Mouse (Mus musculus): ENCODE measurements around the gene Bfsp1. TPM values are rescaled to one million over a fixed set of nuclear protein-coding genes. Genes with fewer than 3 reads are reported as not detected.

Gene Bfsp1
- polyA plus RNA-seq, 1 experiment from 2014 or later, result 1.6 TPM

DNA sequence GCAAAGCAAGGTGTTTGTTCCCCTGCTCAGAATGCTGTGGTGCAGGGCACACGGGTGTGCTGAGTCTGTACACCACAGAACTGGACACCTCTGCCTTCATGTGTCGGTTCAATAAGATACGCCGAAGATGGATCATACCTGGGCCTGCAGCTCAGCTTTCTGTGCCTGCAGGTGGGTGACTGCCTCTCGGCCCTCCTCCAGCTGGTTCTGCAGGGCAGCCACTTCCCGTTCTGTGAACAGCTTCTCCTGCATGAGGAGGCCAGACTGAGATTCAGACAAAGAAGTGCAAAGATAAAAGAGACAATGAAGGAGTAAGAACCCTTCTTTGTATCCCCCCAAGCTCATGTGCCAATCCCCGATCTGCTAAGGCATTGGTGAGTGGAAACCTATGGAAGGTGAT is 21.4 kb downstream of the Bfsp1 start:
- no peak overlapping the region for H3K27ac ChIP-seq (replicated peaks)
- no peaks in the 10 kb centered on the region for H3K27me3 ChIP-seq (ENCODE audit: control insufficient read depth, insufficient read depth, low read length)
- WGBS, result 75% methylated on average over 7 of the region's 7 CpGs
- no peak for DNase-seq (ENCODE audit: low spot score)
- no peak for ATAC-seq (ENCODE audit: low FRiP score, low TSS enrichment)
- H3K4me2 ChIP-seq (replicated peaks; ENCODE audit: low read depth), result no peak overlapping the region
- TF ChIP-seq EP300 (optimal IDR thresholded peaks at IDR 0.05) (no peak), CTCF (IDR thresholded peaks at IDR 0.05; ENCODE audit: low read depth) (no peak)
- no peak overlapping the region for H3K9ac ChIP-seq (ENCODE audit: low read length)
- H3K4me1 ChIP-seq (replicated peaks; ENCODE audit: control insufficient read depth, insufficient read depth), result no peaks in the 10 kb centered on the region
- H3K9me3 ChIP-seq (ENCODE audit: control insufficient read depth, low read length), result no peaks in the 10 kb centered on the region
- no peak overlapping the region for H3K4me3 ChIP-seq (ENCODE audit: low read depth, low read length)
- no peaks in the 10 kb centered on the region for H3K36me3 ChIP-seq (ENCODE audit: control insufficient read depth, insufficient read depth, low read length)

- H3K4me3 ChIP-seq (ENCODE audit: low read depth, low read length), result no peak overlapping the region
- WGBS, result 86% methylated on average over 6 of the region's 6 CpGs
- no peak overlapping the region for H3K4me2 ChIP-seq (replicated peaks; ENCODE audit: low read depth)
- H3K36me3 ChIP-seq (ENCODE audit: control insufficient read depth, insufficient read depth, low read length), result no peaks in the 10 kb centered on the region
- H3K9ac ChIP-seq (ENCODE audit: low read length), result no peak overlapping the region
- H3K4me1 ChIP-seq (replicated peaks; ENCODE audit: control insufficient read depth, insufficient read depth), result no peaks in the 10 kb centered on the region
- no peak for TF ChIP-seq EP300 (optimal IDR thresholded peaks at IDR 0.05)
- no peak for TF ChIP-seq CTCF (IDR thresholded peaks at IDR 0.05; ENCODE audit: low read depth)
- no peak for DNase-seq (ENCODE audit: low spot score)
- ATAC-seq (ENCODE audit: low FRiP score, low TSS enrichment), result no peak
- no peaks in the 10 kb centered on the region for H3K27me3 ChIP-seq (ENCODE audit: control insufficient read depth, insufficient read depth, low read length)
- H3K27ac ChIP-seq (replicated peaks), result no peak overlapping the region
- no peaks in the 10 kb centered on the region for H3K9me3 ChIP-seq (ENCODE audit: control insufficient read depth, low read length)
Measured at GRCm38 (mm10) chr2:143840895-143841294, 22.1 kb downstream of the Bfsp1 start.

- Histone ChIP-seq H3K4me3 (ENCODE audit: low read depth, low read length) (no peak overlapping the region), H3K36me3 (ENCODE audit: control insufficient read depth, insufficient read depth, low read length) (no peaks in the 10 kb centered on the region), H3K9ac (ENCODE audit: low read length) (no peak overlapping the region), H3K27ac (replicated peaks) (no peak overlapping the region), H3K9me3 (ENCODE audit: control insufficient read depth, low read length) (no peaks in the 10 kb centered on the region), H3K4me1 (replicated peaks; ENCODE audit: control insufficient read depth, insufficient read depth) (no peaks in the 10 kb centered on the region), H3K4me2 (replicated peaks; ENCODE audit: low read depth) (no peak overlapping the region), H3K27me3 (ENCODE audit: control insufficient read depth, insufficient read depth, low read length) (no peaks in the 10 kb centered on the region)
- WGBS, result 75% methylated on average over 2 of the region's 2 CpGs
- no peak for ATAC-seq (ENCODE audit: low FRiP score, low TSS enrichment)
- no peak for TF ChIP-seq CTCF (IDR thresholded peaks at IDR 0.05; ENCODE audit: low read depth)
- TF ChIP-seq EP300 (optimal IDR thresholded peaks at IDR 0.05), result no peak
- no peak for DNase-seq (ENCODE audit: low spot score)
Measured at GRCm38 (mm10) chr2:143839458-143839857, 23.5 kb downstream of the Bfsp1 start.

DNA sequence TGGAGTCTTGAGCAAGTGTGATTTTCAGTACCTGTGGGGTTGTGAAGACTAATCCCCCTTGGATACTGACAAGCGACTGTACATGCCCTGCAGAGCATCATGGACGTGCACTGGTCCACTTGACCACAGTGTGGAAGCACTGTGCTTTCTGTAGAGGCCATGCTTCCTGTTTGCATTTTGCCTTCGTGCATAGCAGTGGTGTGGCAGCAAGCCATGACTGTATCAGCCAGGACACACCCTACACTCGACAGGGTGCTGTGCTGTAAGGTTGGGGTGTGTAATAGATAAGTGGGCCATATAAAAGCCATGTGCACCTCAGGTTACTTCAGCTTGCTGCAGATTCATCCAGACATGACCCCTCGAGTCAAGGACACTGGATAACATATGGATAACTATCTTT is 24.3 kb downstream of the Bfsp1 start:
- WGBS, result 37% methylated on average over 5 of the region's 5 CpGs

DNA sequence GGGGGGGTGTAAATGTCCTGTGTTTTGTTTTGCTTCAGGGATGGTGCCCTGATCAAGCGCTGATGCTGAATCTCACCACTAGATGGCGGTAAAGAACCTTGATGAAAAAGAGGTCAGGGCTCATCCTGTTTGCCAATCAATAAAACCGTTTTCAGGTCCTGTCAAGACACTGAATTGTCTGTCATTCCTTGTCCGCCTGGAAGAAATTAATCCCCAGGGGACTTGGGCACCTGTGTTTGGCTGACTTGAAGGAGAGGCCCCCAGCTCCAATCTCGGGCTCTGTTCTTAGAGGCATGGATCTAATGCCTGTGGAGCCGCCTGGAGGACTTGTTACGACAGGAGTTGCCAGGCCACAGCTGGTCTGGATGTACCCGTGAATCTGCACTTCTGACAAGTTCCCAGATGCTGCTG is 25.7 kb downstream of the Bfsp1 start:
- H3K27ac ChIP-seq (replicated peaks), result no peak overlapping the region
- no peaks in the 10 kb centered on the region for H3K4me1 ChIP-seq (replicated peaks; ENCODE audit: control insufficient read depth, insufficient read depth)
- peak overlapping the region; percentile 51; the same call in 1 of the 2 replicates for H3K4me2 ChIP-seq (replicated peaks; ENCODE audit: low read depth)
- no peak overlapping the region for H3K9ac ChIP-seq (ENCODE audit: low read length)
- H3K27me3 ChIP-seq (ENCODE audit: control insufficient read depth, insufficient read depth, low read length), result no peaks in the 10 kb centered on the region
- H3K4me3 ChIP-seq (ENCODE audit: low read depth, low read length), result 0 out of 2 replicates have a peak overlapping the region, but pooled peaks have one; percentile 13
- TF ChIP-seq EP300 (optimal IDR thresholded peaks at IDR 0.05) (no peak), CTCF (IDR thresholded peaks at IDR 0.05; ENCODE audit: low read depth) (peak; percentile 87)
- DNase-seq (ENCODE audit: low spot score) (peak; percentile 72), ATAC-seq (ENCODE audit: low FRiP score, low TSS enrichment) (peak; percentile 48; the same call in 1 of the 2 replicates)
- no peaks in the 10 kb centered on the region for H3K36me3 ChIP-seq (ENCODE audit: control insufficient read depth, insufficient read depth, low read length)
- 2% methylated on average over 8 of the region's 8 CpGs for WGBS
- H3K9me3 ChIP-seq (ENCODE audit: control insufficient read depth, low read length), result no peaks in the 10 kb centered on the region

More for the DNA sequence above, 24.3 kb downstream of the Bfsp1 start:
- Histone ChIP-seq H3K27ac (replicated peaks) (no peak overlapping the region), H3K36me3 (ENCODE audit: control insufficient read depth, insufficient read depth, low read length) (no peaks in the 10 kb centered on the region), H3K27me3 (ENCODE audit: control insufficient read depth, insufficient read depth, low read length) (no peaks in the 10 kb centered on the region), H3K9ac (ENCODE audit: low read length) (no peak overlapping the region), H3K4me1 (replicated peaks; ENCODE audit: control insufficient read depth, insufficient read depth) (no peaks in the 10 kb centered on the region), H3K4me2 (replicated peaks; ENCODE audit: low read depth) (no peak overlapping the region), H3K4me3 (ENCODE audit: low read depth, low read length) (no peak overlapping the region), H3K9me3 (ENCODE audit: control insufficient read depth, low read length) (no peaks in the 10 kb centered on the region)
- ATAC-seq (ENCODE audit: low FRiP score, low TSS enrichment), result peak; percentile 94
- TF ChIP-seq CTCF (IDR thresholded peaks at IDR 0.05; ENCODE audit: low read depth), result peak; percentile 81
- TF ChIP-seq EP300 (optimal IDR thresholded peaks at IDR 0.05), result no peak
- peak; percentile 81 for DNase-seq (ENCODE audit: low spot score)

DNA sequence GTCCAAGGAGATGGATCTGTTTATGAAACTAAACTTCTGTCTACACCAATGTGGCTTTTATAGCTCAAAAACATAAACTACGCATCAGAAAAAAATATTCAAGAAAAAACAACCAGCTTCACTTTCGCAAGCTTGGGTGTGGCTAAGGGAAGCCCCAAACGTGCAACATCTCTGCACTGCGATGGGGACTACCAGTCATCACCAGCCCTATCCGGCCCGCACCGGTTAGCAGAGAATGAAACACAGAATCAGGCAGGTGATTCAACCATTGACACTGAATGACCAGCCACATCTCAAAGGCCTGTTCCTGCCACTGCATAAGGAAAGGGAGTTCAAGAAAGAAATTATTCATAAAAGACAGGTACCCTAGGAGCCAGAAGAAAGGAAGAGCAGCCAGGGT is 27.2 kb downstream of the Bfsp1 start:
- H3K27ac ChIP-seq (replicated peaks), result no peak overlapping the region
- 71% methylated on average over 7 of the region's 7 CpGs for WGBS
- no peak overlapping the region for H3K4me2 ChIP-seq (replicated peaks; ENCODE audit: low read depth)
- TF ChIP-seq EP300 (optimal IDR thresholded peaks at IDR 0.05) (no peak), CTCF (IDR thresholded peaks at IDR 0.05; ENCODE audit: low read depth) (no peak)
- H3K9ac ChIP-seq (ENCODE audit: low read length), result no peak overlapping the region
- H3K27me3 ChIP-seq (ENCODE audit: control insufficient read depth, insufficient read depth, low read length), result no peaks in the 10 kb centered on the region
- DNase-seq (ENCODE audit: low spot score) (no peak), ATAC-seq (ENCODE audit: low FRiP score, low TSS enrichment) (no peak)
- no peak overlapping the region for H3K4me3 ChIP-seq (ENCODE audit: low read depth, low read length)
- no peaks in the 10 kb centered on the region for H3K36me3 ChIP-seq (ENCODE audit: control insufficient read depth, insufficient read depth, low read length)
- H3K4me1 ChIP-seq (replicated peaks; ENCODE audit: control insufficient read depth, insufficient read depth), result no peaks in the 10 kb centered on the region
- no peaks in the 10 kb centered on the region for H3K9me3 ChIP-seq (ENCODE audit: control insufficient read depth, low read length)

Data from stomach, postnatal 0 days (tissue).